Mouse (Mus musculus): ENCODE data around the gene Gm20854.
"Not testable (repeated sequence)": the region's sequence is repeated elsewhere in the genome, so short reads cannot be mapped to it uniquely, and the experiment has no call there.

Gene Gm20854

GRCm38 (mm10) chrY:85530808-85531207, at the start of gene Gm20854:
TSS of gene Gm20854 (minus strand) at chrY:85530908.
- DNase-seq (ENCODE audit: low spot score in 2 of 2), result not testable (repeated sequence)

Measured in urinary bladder, adult 18-20 months (tissue).